25 mouse cellular contexts compared by ENCODE assay signal in the genomic region with DNA sequence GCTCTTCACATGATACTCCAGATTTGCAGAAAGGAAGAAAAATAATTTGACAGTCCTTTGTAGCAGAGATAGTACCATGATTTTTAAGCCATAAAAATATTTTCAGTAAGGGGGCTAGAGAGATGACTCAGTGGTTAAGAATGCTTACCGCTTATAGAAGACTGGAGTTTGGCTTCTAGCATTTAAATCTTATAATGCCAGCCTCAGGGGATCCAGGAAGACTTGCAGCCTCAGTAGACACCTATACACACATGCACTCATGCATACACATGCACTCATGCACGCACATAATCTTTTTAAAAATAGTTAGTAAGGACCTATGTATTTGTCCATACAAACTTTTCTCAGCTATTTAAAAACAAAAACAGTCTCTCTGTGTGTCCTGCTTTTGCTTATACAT.
DNase-seq lines count a peak whose midpoint lies in the region; ATAC-seq and TF ChIP-seq lines count a peak whose summit lies in the region.
"Had no signal": no experiment of that assay in that cellular context is flagged by ENCODE, and none has a peak within 500 bp of the region (broad histone marks: within the 10 kb centered on the region; RNA-seq: fewer than 3 reads in every experiment).

No protein-coding gene starts in this region.

- no peak overlapping the region for H3K4me3 ChIP-seq in lung, embryonic 15.5 days
- no peak overlapping the region for H3K4me3 ChIP-seq in stomach, embryonic 15.5 days (replicated peaks)
- no peak overlapping the region for H3K4me3 ChIP-seq in stomach, postnatal 0 days (ENCODE audit: low read depth, low read length)
- H3K4me3 ChIP-seq: embryonic facial prominence, embryonic 13.5 days; erythroblast, embryonic 14.5 days; heart, embryonic 10.5 days; heart, embryonic 15.5 days; hindbrain, embryonic 12.5 days; limb, embryonic 13.5 days; neural tube, embryonic 12.5 days had no signal

- no peaks in the 10 kb centered on the region for H3K9me3 ChIP-seq in lung, embryonic 15.5 days
- H3K9me3 ChIP-seq in stomach, embryonic 15.5 days, result no peaks in the 10 kb centered on the region
- no peaks in the 10 kb centered on the region for H3K9me3 ChIP-seq in stomach, postnatal 0 days (ENCODE audit: control insufficient read depth, low read length)
- H3K9me3 ChIP-seq: embryonic facial prominence, embryonic 13.5 days; heart, embryonic 10.5 days; heart, embryonic 15.5 days; hindbrain, embryonic 12.5 days; limb, embryonic 13.5 days; neural tube, embryonic 12.5 days had no signal

- peak overlapping the region; percentile 70 for H3K27ac ChIP-seq in lung, embryonic 15.5 days
- H3K27ac ChIP-seq in stomach, embryonic 15.5 days, result peak overlapping the region; percentile 40; the same call in 1 of the 2 replicates
- H3K27ac ChIP-seq in stomach, postnatal 0 days (replicated peaks), result no peak overlapping the region
- H3K27ac ChIP-seq: embryonic facial prominence, embryonic 13.5 days; heart, embryonic 10.5 days; heart, embryonic 15.5 days; hindbrain, embryonic 12.5 days; limb, embryonic 13.5 days; macrophage; neural tube, embryonic 12.5 days had no signal

- ATAC-seq in frontal cortex, adult (ENCODE audit: low TSS enrichment), result 0 out of 2 replicates have a peak, but pooled peaks have one; percentile 11
- ATAC-seq in lung, embryonic 15.5 days (ENCODE audit: borderline replicate concordance, extremely low read depth, low FRiP score, low TSS enrichment), result no peak; the same call in 1 of the 2 replicates
- ATAC-seq in stomach, embryonic 15.5 days (ENCODE audit: insufficient read depth, low FRiP score, low read depth), result no peak
- ATAC-seq in stomach, postnatal 0 days (ENCODE audit: low FRiP score, low TSS enrichment), result no peak
- ATAC-seq: forebrain, embryonic 16.5 days had no signal

- H3K4me2 ChIP-seq in lung, embryonic 15.5 days, result no peak overlapping the region
- no peak overlapping the region for H3K4me2 ChIP-seq in stomach, embryonic 15.5 days
- H3K4me2 ChIP-seq in stomach, postnatal 0 days (replicated peaks; ENCODE audit: low read depth), result no peak overlapping the region
- H3K4me2 ChIP-seq: embryonic facial prominence, embryonic 13.5 days; heart, embryonic 15.5 days; hindbrain, embryonic 12.5 days; limb, embryonic 13.5 days; liver, embryonic 11.5 days; neural tube, embryonic 12.5 days had no signal

- no peak overlapping the region for H3K9ac ChIP-seq in lung, embryonic 15.5 days
- H3K9ac ChIP-seq in stomach, embryonic 15.5 days, result no peak overlapping the region
- no peak overlapping the region for H3K9ac ChIP-seq in stomach, postnatal 0 days (ENCODE audit: low read length)
- H3K9ac ChIP-seq: embryonic facial prominence, embryonic 13.5 days; heart, embryonic 15.5 days; hindbrain, embryonic 12.5 days; limb, embryonic 13.5 days; neural tube, embryonic 12.5 days had no signal

- H3K27me3 ChIP-seq in lung, embryonic 15.5 days, result no peaks in the 10 kb centered on the region
- H3K27me3 ChIP-seq in stomach, embryonic 15.5 days (replicated peaks), result no peaks in the 10 kb centered on the region
- no peaks in the 10 kb centered on the region for H3K27me3 ChIP-seq in stomach, postnatal 0 days (ENCODE audit: control insufficient read depth, insufficient read depth, low read length)
- H3K27me3 ChIP-seq: embryonic facial prominence, embryonic 13.5 days; heart, embryonic 15.5 days; hindbrain, embryonic 12.5 days; limb, embryonic 13.5 days; neural tube, embryonic 12.5 days had no signal

- WGBS in lung, embryonic 15.5 days, result 59% methylated on average over 2 of the region's 2 CpGs
- 64% methylated on average over 2 of the region's 2 CpGs for WGBS in stomach, embryonic 15.5 days
- 63% methylated on average over 2 of the region's 2 CpGs for WGBS in stomach, postnatal 0 days

- H3K36me3 ChIP-seq in lung, embryonic 15.5 days, result no peaks in the 10 kb centered on the region
- H3K36me3 ChIP-seq in stomach, embryonic 15.5 days, result no peaks in the 10 kb centered on the region
- H3K36me3 ChIP-seq in stomach, postnatal 0 days (ENCODE audit: control insufficient read depth, insufficient read depth, low read length), result no peaks in the 10 kb centered on the region

- TF ChIP-seq CTCF in stomach, postnatal 0 days (IDR thresholded peaks at IDR 0.05; ENCODE audit: low read depth), result no peak

- no peak for DNase-seq in frontal cortex, postnatal 10 days (ENCODE audit: low spot score in 2 of 2)
- no peak for DNase-seq in lung, postnatal 4 days
- DNase-seq in stomach, postnatal 0 days (ENCODE audit: low spot score), result no peak
- no peak for DNase-seq in gastrocnemius, adult 8-10 months (ENCODE audit: low spot score in 2 of 2)
- DNase-seq: adrenal gland, adult 2 months; adrenal gland, postnatal 36 days; cerebellum, adult 18-20 months; cerebellum, postnatal 10 days; gastrocnemius, postnatal 14 days; heart, adult 11 months; midbrain, embryonic 14.5 days; thymus, postnatal 14 days had no signal

- peaks cover 21% of the 10 kb centered on the region; the same call in 1 of the 2 replicates for H3K4me1 ChIP-seq in lung, embryonic 15.5 days
- H3K4me1 ChIP-seq in stomach, embryonic 15.5 days, result no peaks in the 10 kb centered on the region
- no peaks in the 10 kb centered on the region for H3K4me1 ChIP-seq in stomach, postnatal 0 days (replicated peaks; ENCODE audit: control insufficient read depth, insufficient read depth)
- H3K4me1 ChIP-seq: embryonic facial prominence, embryonic 13.5 days; heart, embryonic 10.5 days; heart, embryonic 15.5 days; limb, embryonic 13.5 days; neural tube, embryonic 12.5 days had no signal

- TF ChIP-seq EP300 in stomach, postnatal 0 days (optimal IDR thresholded peaks at IDR 0.05), result no peak
